Mouse (Mus musculus) brown adipose tissue, adult 24 weeks (tissue): Measurements from ENCODE around the gene Tbcd. TPM values are rescaled to one million over a fixed set of nuclear protein-coding genes. Genes with fewer than 3 reads are reported as not detected.
A peak's percentile ranks its signal among the peaks of the same experiment; 100 is the strongest.

ENCODE experiments used
- H3K27ac ChIP-seq: fragments of 200-500 bp; replicated peaks from 2 replicates; pipeline ENCODE4 v1.5.1; 2012; ENCODE audit warnings: low read depth, mild to moderate bottlenecking, low read length
- H3K4me1 ChIP-seq: fragments of 200-500 bp; 2 replicates; pipeline ENCODE4 v1.6.1; 2012; ENCODE audit warnings: low read length, mixed read lengths; ENCODE audit not compliant: control insufficient read depth, insufficient read depth, insufficient read length
- H3K4me3 ChIP-seq: fragments of 200-500 bp; 2 replicates; pipeline ENCODE4 v1.5.1; 2012; ENCODE audit warnings: low read depth, mild to moderate bottlenecking, low read length, moderate library complexity; ENCODE audit not compliant: insufficient read depth
- polyA plus RNA-seq: library from polyadenylated mRNA; stranded (reverse); fragments of >200 nt; gene quantifications from 2 replicates; pipeline ENCODE4 v1.2.4, GENCODE M21; 2012; ENCODE audit not compliant: missing spikeins, insufficient read depth, insufficient read length

Gene Tbcd
- polyA plus RNA-seq, 1 experiment = 15.3 TPM

- Histone ChIP-seq H3K4me3 (no peak overlapping the region), H3K27ac (no peak overlapping the region), H3K4me1 (no peaks in the 10 kb centered on the region)
Measured at GRCm38 (mm10) chr11:121631410-121631809, 179.7 kb downstream of the Tbcd start.

GRCm38 (mm10) chr11:121636646-121637045, 184.9 kb downstream of the Tbcd start:
- Histone ChIP-seq H3K27ac (no peak overlapping the region), H3K4me3 (no peak overlapping the region), H3K4me1 (no peaks in the 10 kb centered on the region)

GRCm38 (mm10) chr11:121641501-121642145, 189.9 kb downstream of the Tbcd start:
- H3K4me1 ChIP-seq = no peaks in the 10 kb centered on the region
- H3K4me3 ChIP-seq = no peak overlapping the region
- H3K27ac ChIP-seq = no peak overlapping the region

GRCm38 (mm10) chr11:121645394-121645793, 193.6 kb downstream of the Tbcd start:
- H3K4me1 ChIP-seq = no peaks in the 10 kb centered on the region
- no peak overlapping the region for H3K4me3 ChIP-seq
- no peak overlapping the region for H3K27ac ChIP-seq

- Histone ChIP-seq H3K4me1 (no peaks in the 10 kb centered on the region), H3K27ac (no peak overlapping the region), H3K4me3 (no peak overlapping the region)
Measured at GRCm38 (mm10) chr11:121647321-121647720, 195.6 kb downstream of the Tbcd start.

GRCm38 (mm10) chr11:121648166-121648565, 196.4 kb downstream of the Tbcd start:
- no peak overlapping the region for H3K27ac ChIP-seq
- no peaks in the 10 kb centered on the region; the same call in 1 of the 2 replicates for H3K4me1 ChIP-seq
- H3K4me3 ChIP-seq = no peak overlapping the region

GRCm38 (mm10) chr11:121649900-121650299, 198.2 kb downstream of the Tbcd start:
- no peak overlapping the region for H3K4me3 ChIP-seq
- H3K4me1 ChIP-seq = peaks cover 3% of the 10 kb centered on the region

GRCm38 (mm10) chr11:121650668-121651067, 198.9 kb downstream of the Tbcd start:
- Histone ChIP-seq H3K27ac (no peak overlapping the region), H3K4me3 (no peak overlapping the region), H3K4me1 (peaks cover 9% of the 10 kb centered on the region)

More at GRCm38 (mm10) chr11:121649900-121650299, 198.2 kb downstream of the Tbcd start:
- no peak overlapping the region for H3K27ac ChIP-seq

GRCm38 (mm10) chr11:121651556-121651955, 199.8 kb downstream of the Tbcd start:
- Histone ChIP-seq H3K4me3 (no peak overlapping the region), H3K27ac (no peak overlapping the region), H3K4me1 (peaks cover 9% of the 10 kb centered on the region)

GRCm38 (mm10) chr11:121651983-121652382, 200.2 kb downstream of the Tbcd start:
- no peak overlapping the region for H3K4me3 ChIP-seq
- H3K4me1 ChIP-seq = peaks cover 9% of the 10 kb centered on the region
- H3K27ac ChIP-seq = peak overlapping the region; percentile 69

GRCm38 (mm10) chr11:121652547-121653305, 201.0 kb downstream of the Tbcd start:
- no peak overlapping the region for H3K27ac ChIP-seq
- H3K4me3 ChIP-seq = no peak overlapping the region
- peaks cover 9% of the 10 kb centered on the region for H3K4me1 ChIP-seq

GRCm38 (mm10) chr11:121653631-121654030, 201.9 kb downstream of the Tbcd start:
- Histone ChIP-seq H3K4me3 (no peak overlapping the region), H3K27ac (no peak overlapping the region), H3K4me1 (peaks cover 9% of the 10 kb centered on the region)

GRCm38 (mm10) chr11:121654406-121654945, 202.7 kb downstream of the Tbcd start:
- no peak overlapping the region for H3K4me3 ChIP-seq
- no peak overlapping the region for H3K27ac ChIP-seq
- H3K4me1 ChIP-seq = peaks cover 9% of the 10 kb centered on the region

- no peak overlapping the region for H3K27ac ChIP-seq
- no peak overlapping the region for H3K4me3 ChIP-seq
- peaks cover 9% of the 10 kb centered on the region for H3K4me1 ChIP-seq
Measured at GRCm38 (mm10) chr11:121655166-121655806, 203.5 kb downstream of the Tbcd start.

- no peak overlapping the region for H3K4me3 ChIP-seq
- H3K27ac ChIP-seq = no peak overlapping the region
- peaks cover 9% of the 10 kb centered on the region for H3K4me1 ChIP-seq
Measured at GRCm38 (mm10) chr11:121655807-121656511, 204.2 kb downstream of the Tbcd start.
